Mouse (Mus musculus): ENCODE results near the gene Fam90a1b. TPM values are rescaled to one million over a fixed set of nuclear protein-coding genes. Genes with fewer than 3 reads are reported as not detected.
"Not testable (repeated sequence)": the region's sequence is repeated elsewhere in the genome, so short reads cannot be mapped to it uniquely, and the experiment has no call there.

Fam90a1b gene
- 0.05 and 0.23 TPM in 2 replicates for polyA plus RNA-seq (2015; fragmentation: Nextera tagmentation; extraction: Ambion mirVana)

- Histone ChIP-seq H3K4me1 (replicated peaks) (peaks cover 10% of the 10 kb centered on the region; the same call in 1 of the 2 replicates), H3K4me3 (peak within 1 kb of the TSS; percentile 62), H3K9ac (peak within 1 kb of the TSS; percentile 59), H3K27me3 (peaks cover 58% of the 10 kb centered on the region), H3K36me3 (no peaks in the 10 kb centered on the region), H3K4me2 (peak within 1 kb of the TSS; percentile 55), H3K27ac (replicated peaks) (peak within 1 kb of the TSS; percentile 81), H3K9me3 (no peaks in the 10 kb centered on the region)
- ATAC-seq (ENCODE audit: low FRiP score, low read depth) = peak; percentile 99
- WGBS = 19% methylated on average over 46 of the region's 46 CpGs
Measured at GRCm38 (mm10) chrX:94366670-94367241, at the start of gene Fam90a1b, which contains the start of gene Apoo. TSS of gene Fam90a1b (minus strand) at chrX:94366777. TSS of gene Apoo (plus strand) at chrX:94367117.

GRCm38 (mm10) chrX:94408975-94409374, 42.4 kb upstream of the Fam90a1b start:
- H3K36me3 ChIP-seq = no peaks in the 10 kb centered on the region
- H3K4me2 ChIP-seq = no peak overlapping the region
- peaks cover 10% of the 10 kb centered on the region; the same call in 1 of the 2 replicates for H3K27me3 ChIP-seq
- H3K9me3 ChIP-seq = no peaks in the 10 kb centered on the region
- H3K4me3 ChIP-seq = no peak overlapping the region
- no peak overlapping the region for H3K27ac ChIP-seq (replicated peaks)
- H3K4me1 ChIP-seq (replicated peaks) = no peaks in the 10 kb centered on the region
- ATAC-seq (ENCODE audit: low FRiP score, low read depth) = no peak
- WGBS = 40% methylated on average over 3 of the region's 3 CpGs
- H3K9ac ChIP-seq = no peak overlapping the region

- Histone ChIP-seq H3K27me3 (peaks cover 29% of the 10 kb centered on the region; the same call in 1 of the 2 replicates), H3K9ac (no peak overlapping the region), H3K27ac (replicated peaks) (no peak overlapping the region), H3K4me3 (no peak overlapping the region), H3K4me2 (no peak overlapping the region), H3K36me3 (no peaks in the 10 kb centered on the region; the same call in 1 of the 2 replicates), H3K4me1 (replicated peaks) (no peaks in the 10 kb centered on the region), H3K9me3 (no peaks in the 10 kb centered on the region)
- WGBS = 65% methylated on average over 5 of the region's 5 CpGs
- no peak for ATAC-seq (ENCODE audit: low FRiP score, low read depth)
Measured at GRCm38 (mm10) chrX:94378734-94379133, 12.2 kb upstream of the Fam90a1b start.

- H3K9me3 ChIP-seq = no peaks in the 10 kb centered on the region
- peaks cover 10% of the 10 kb centered on the region; the same call in 1 of the 2 replicates for H3K4me1 ChIP-seq (replicated peaks)
- WGBS = 30% methylated on average over 17 of the region's 17 CpGs
- peak overlapping the region; percentile 59 for H3K9ac ChIP-seq
- peak overlapping the region; percentile 81 for H3K27ac ChIP-seq (replicated peaks)
- peaks cover 53% of the 10 kb centered on the region for H3K27me3 ChIP-seq
- peak overlapping the region; percentile 62 for H3K4me3 ChIP-seq
- no peaks in the 10 kb centered on the region for H3K36me3 ChIP-seq
- peak; percentile 39; the same call in 1 of the 2 replicates for ATAC-seq (ENCODE audit: low FRiP score, low read depth)
- H3K4me2 ChIP-seq = peak overlapping the region; percentile 48
Measured at GRCm38 (mm10) chrX:94367248-94367647, 671 bp upstream of the Fam90a1b start.

- Histone ChIP-seq H3K36me3 (no peaks in the 10 kb centered on the region), H3K9ac (no peak overlapping the region), H3K4me1 (replicated peaks) (peaks cover 10% of the 10 kb centered on the region; the same call in 1 of the 2 replicates), H3K27me3 (peaks cover 58% of the 10 kb centered on the region), H3K27ac (replicated peaks) (no peak overlapping the region), H3K4me3 (peak overlapping the region; percentile 62), H3K4me2 (peak overlapping the region; percentile 55), H3K9me3 (no peaks in the 10 kb centered on the region)
- 20% methylated on average over 16 of the region's 16 CpGs for WGBS
- ATAC-seq (ENCODE audit: low FRiP score, low read depth) = no peak
Measured at GRCm38 (mm10) chrX:94366029-94366428, 548 bp downstream of the Fam90a1b start.

- peaks cover 10% of the 10 kb centered on the region; the same call in 1 of the 2 replicates for H3K4me1 ChIP-seq (replicated peaks)
- H3K27ac ChIP-seq (replicated peaks) = no peak overlapping the region
- no peak for ATAC-seq (ENCODE audit: low FRiP score, low read depth)
- H3K27me3 ChIP-seq = peaks cover 61% of the 10 kb centered on the region
- H3K4me3 ChIP-seq = peak overlapping the region; percentile 62; the same call in 1 of the 2 replicates
- no peaks in the 10 kb centered on the region for H3K36me3 ChIP-seq
- WGBS = 30% methylated on average over 14 of the region's 14 CpGs
- H3K9ac ChIP-seq = no peak overlapping the region
- no peaks in the 10 kb centered on the region for H3K9me3 ChIP-seq
- H3K4me2 ChIP-seq = peak overlapping the region; percentile 55
Measured at GRCm38 (mm10) chrX:94365381-94365925, 1.1 kb downstream of the Fam90a1b start.

- H3K27me3 ChIP-seq = peaks cover 52% of the 10 kb centered on the region
- not testable (repeated sequence) for ATAC-seq (ENCODE audit: low FRiP score, low read depth); H3K9me3 ChIP-seq; H3K4me2 ChIP-seq; H3K36me3 ChIP-seq; H3K4me1 ChIP-seq (replicated peaks); H3K4me3 ChIP-seq; H3K9ac ChIP-seq; H3K27ac ChIP-seq (replicated peaks)
- WGBS = 92% methylated on average over 4 of the region's 4 CpGs
Measured at GRCm38 (mm10) chrX:94343638-94344037, 22.9 kb downstream of the Fam90a1b start.

- H3K27me3 ChIP-seq = peaks cover 35% of the 10 kb centered on the region
- WGBS = 47% methylated on average over 11 of the region's 11 CpGs
- no peaks in the 10 kb centered on the region for H3K4me1 ChIP-seq (replicated peaks)
Measured at GRCm38 (mm10) chrX:94321036-94321902, 45.3 kb downstream of the Fam90a1b start.

More at GRCm38 (mm10) chrX:94321036-94321902, 45.3 kb downstream of the Fam90a1b start:
- no peaks in the 10 kb centered on the region for H3K36me3 ChIP-seq
- H3K9ac ChIP-seq = no peak overlapping the region
- peak; percentile 73; the same call in 1 of the 2 replicates for ATAC-seq (ENCODE audit: low FRiP score, low read depth)
- H3K9me3 ChIP-seq = no peaks in the 10 kb centered on the region
- no peak overlapping the region for H3K4me2 ChIP-seq
- H3K4me3 ChIP-seq = no peak overlapping the region
- H3K27ac ChIP-seq (replicated peaks) = no peak overlapping the region

Small RNA genes within 50 kb of the gene (microRNA-seq; reads per million reads assigned to microRNA genes)
- gene Gm44477 = not detected

Other genes starting within 250 kb of the Fam90a1b start
- 19.2 and 23.3 TPM in 2 replicates for gene Zfx, start 243.1 kb downstream of the Fam90a1b start, polyA plus RNA-seq (2015; fragmentation: Nextera tagmentation; extraction: Ambion mirVana)
- 82.4 and 84.5 TPM in 2 replicates for gene Eif2s3x, start 153.9 kb downstream of the Fam90a1b start, polyA plus RNA-seq (2015; fragmentation: Nextera tagmentation; extraction: Ambion mirVana)
- 9.8 and 10.8 TPM in 2 replicates for gene Klhl15, start 132.2 kb downstream of the Fam90a1b start, polyA plus RNA-seq (2015; fragmentation: Nextera tagmentation; extraction: Ambion mirVana)
- gene Apoo, start 340 bp upstream of the Fam90a1b start, polyA plus RNA-seq (2015; fragmentation: Nextera tagmentation; extraction: Ambion mirVana) = 120 and 125 TPM in 2 replicates
- gene Maged1, start 175.4 kb upstream of the Fam90a1b start, polyA plus RNA-seq (2015; fragmentation: Nextera tagmentation; extraction: Ambion mirVana) = 922 and 962 TPM in 2 replicates